Mouse (Mus musculus) heart, embryonic 13.5 days (tissue): ENCODE results near the gene Cacna1c. TPM values are rescaled to one million over a fixed set of nuclear protein-coding genes. Genes with fewer than 3 reads are reported as not detected.

Experiments used
- ATAC-seq: fragments of 200-750 bp; cut with Nextera tagmentation; 2 replicates; pipeline ENCODE4 v1.8.0; 2017; ENCODE audit warnings: moderate TSS enrichment; ENCODE audit not compliant: insufficient number of reproducible peaks, low FRiP score, low TSS enrichment; ENCODE audit errors: extremely low read depth
- H3K27ac ChIP-seq: fragments of 300-500 bp; sonication (generic); replicated peaks from 2 replicates; pipeline ENCODE4 v1.5.1; 2015; ENCODE audit warnings: moderate library complexity, mild to moderate bottlenecking, inconsistent platforms
- H3K27me3 ChIP-seq: fragments of 300-500 bp; sonication (generic); replicated peaks from 2 replicates; pipeline ENCODE4 v1.6.1; 2015; ENCODE audit warnings: mild to moderate bottlenecking, inconsistent platforms
- H3K36me3 ChIP-seq: fragments of 300-500 bp; sonication (generic); 2 replicates; pipeline ENCODE4 v1.6.1; 2015; ENCODE audit warnings: mild to moderate bottlenecking, inconsistent platforms
- H3K4me1 ChIP-seq: fragments of 300-500 bp; sonication (generic); 2 replicates; pipeline ENCODE4 v1.6.1; 2015; ENCODE audit warnings: inconsistent platforms
- H3K4me2 ChIP-seq: fragments of 300-500 bp; sonication (generic); 2 replicates; pipeline ENCODE4 v1.6.1; 2015; ENCODE audit warnings: inconsistent platforms, mild to moderate bottlenecking, moderate library complexity
- H3K4me3 ChIP-seq: fragments of 300-500 bp; sonication (generic); 2 replicates; pipeline ENCODE4 v1.5.1; 2015; ENCODE audit warnings: moderate library complexity, mild to moderate bottlenecking, inconsistent platforms
- H3K9ac ChIP-seq: fragments of 300-500 bp; sonication (generic); 2 replicates; pipeline ENCODE4 v1.6.1; 2015; ENCODE audit warnings: inconsistent platforms, mild to moderate bottlenecking, moderate library complexity
- H3K9me3 ChIP-seq: fragments of 300-500 bp; sonication (generic); 2 replicates; pipeline ENCODE4 v1.6.1; 2016; ENCODE audit warnings: inconsistent platforms
- WGBS: fragments of 180-500 bp; shearing (Covaris S2); methylation state at CpG from one replicate; pipeline ENCODE4 v1.1.7; 2015; ENCODE audit warnings: mixed read lengths; 5-methylcytosine and 5-hydroxymethylcytosine counted together
- polyA plus RNA-seq: library from polyadenylated mRNA; unstranded; fragments of >200 nt; fragmentation: Nextera tagmentation; extraction: Ambion mirVana; gene quantifications from 2 replicates; pipeline ENCODE4 v1.2.1, GENCODE M21; 2015

Gene Cacna1c
- polyA plus RNA-seq, 1 experiment from 2014 or later: 41.8 TPM

GRCm38 (mm10) chr6:118956234-118956633 lies 240.0 kb downstream of the Cacna1c start:
- 73% methylated on average over 4 of the region's 4 CpGs for WGBS
- no peak overlapping the region for H3K27ac ChIP-seq
- no peaks in the 10 kb centered on the region for H3K9me3 ChIP-seq
- H3K27me3 ChIP-seq: no peaks in the 10 kb centered on the region
- no peak overlapping the region for H3K4me3 ChIP-seq
- no peak overlapping the region for H3K4me2 ChIP-seq
- H3K9ac ChIP-seq: no peak overlapping the region
- no peaks in the 10 kb centered on the region for H3K36me3 ChIP-seq
- ATAC-seq: no peak
- peaks cover 71% of the 10 kb centered on the region for H3K4me1 ChIP-seq

GRCm38 (mm10) chr6:118955777-118956176 lies 240.4 kb downstream of the Cacna1c start:
- H3K27ac ChIP-seq: no peak overlapping the region
- H3K4me2 ChIP-seq: no peak overlapping the region
- no peak overlapping the region for H3K4me3 ChIP-seq
- H3K4me1 ChIP-seq: peaks cover 76% of the 10 kb centered on the region
- H3K9ac ChIP-seq: no peak overlapping the region
- ATAC-seq: no peak
- H3K9me3 ChIP-seq: no peaks in the 10 kb centered on the region
- no peaks in the 10 kb centered on the region for H3K27me3 ChIP-seq
- no peaks in the 10 kb centered on the region for H3K36me3 ChIP-seq

GRCm38 (mm10) chr6:118954988-118955554 lies 241.1 kb downstream of the Cacna1c start:
- H3K4me2 ChIP-seq: no peak overlapping the region

GRCm38 (mm10) chr6:118952377-118952776 lies 243.8 kb downstream of the Cacna1c start:
- Histone ChIP-seq H3K9ac (no peak overlapping the region), H3K4me3 (no peak overlapping the region), H3K36me3 (no peaks in the 10 kb centered on the region), H3K4me1 (peaks cover 81% of the 10 kb centered on the region), H3K27ac (no peak overlapping the region), H3K4me2 (no peak overlapping the region), H3K9me3 (no peaks in the 10 kb centered on the region), H3K27me3 (no peaks in the 10 kb centered on the region)
- ATAC-seq: no peak
- WGBS: 76% methylated on average over 9 of the region's 9 CpGs

More at GRCm38 (mm10) chr6:118954988-118955554, 241.1 kb downstream of the Cacna1c start:
- Histone ChIP-seq H3K4me1 (peaks cover 79% of the 10 kb centered on the region), H3K36me3 (no peaks in the 10 kb centered on the region), H3K9me3 (no peaks in the 10 kb centered on the region), H3K4me3 (no peak overlapping the region), H3K27me3 (no peaks in the 10 kb centered on the region), H3K27ac (no peak overlapping the region), H3K9ac (no peak overlapping the region)
- WGBS: 74% methylated on average over 7 of the region's 7 CpGs
- ATAC-seq: no peak

GRCm38 (mm10) chr6:118950190-118950589 lies 246.0 kb downstream of the Cacna1c start:
- no peaks in the 10 kb centered on the region for H3K27me3 ChIP-seq
- WGBS: 45% methylated on average over 13 of the region's 13 CpGs
- no peaks in the 10 kb centered on the region for H3K9me3 ChIP-seq
- H3K4me3 ChIP-seq: no peak overlapping the region
- peaks cover 77% of the 10 kb centered on the region for H3K4me1 ChIP-seq
- no peak overlapping the region for H3K27ac ChIP-seq
- no peak overlapping the region for H3K4me2 ChIP-seq
- no peaks in the 10 kb centered on the region for H3K36me3 ChIP-seq
- H3K9ac ChIP-seq: no peak overlapping the region
- ATAC-seq: no peak

GRCm38 (mm10) chr6:118947286-118947685 lies 248.9 kb downstream of the Cacna1c start:
- H3K9me3 ChIP-seq: no peaks in the 10 kb centered on the region
- no peaks in the 10 kb centered on the region for H3K36me3 ChIP-seq
- H3K27me3 ChIP-seq: no peaks in the 10 kb centered on the region
- no peak overlapping the region for H3K4me3 ChIP-seq
- H3K4me1 ChIP-seq: peaks cover 80% of the 10 kb centered on the region
- ATAC-seq: no peak
- H3K27ac ChIP-seq: no peak overlapping the region; the same call in 1 of the 2 replicates
- H3K4me2 ChIP-seq: no peak overlapping the region
- no peak overlapping the region for H3K9ac ChIP-seq
- WGBS: 69% methylated on average over 8 of the region's 8 CpGs

- H3K36me3 ChIP-seq: no peaks in the 10 kb centered on the region
- H3K4me1 ChIP-seq: peaks cover 86% of the 10 kb centered on the region
- ATAC-seq: no peak
- H3K9me3 ChIP-seq: no peaks in the 10 kb centered on the region
- H3K4me2 ChIP-seq: no peak overlapping the region
- no peak overlapping the region for H3K4me3 ChIP-seq
- no peak overlapping the region for H3K27ac ChIP-seq
- 61% methylated on average over 6 of the region's 6 CpGs for WGBS
- H3K27me3 ChIP-seq: no peaks in the 10 kb centered on the region
- no peak overlapping the region for H3K9ac ChIP-seq
Measured at GRCm38 (mm10) chr6:118946660-118947059, 249.6 kb downstream of the Cacna1c start.

GRCm38 (mm10) chr6:118944093-118944492 lies 252.1 kb downstream of the Cacna1c start:
- ATAC-seq: no peak

GRCm38 (mm10) chr6:118941816-118942215 lies 254.4 kb downstream of the Cacna1c start:
- no peaks in the 10 kb centered on the region for H3K36me3 ChIP-seq
- H3K9ac ChIP-seq: no peak overlapping the region
- no peak overlapping the region for H3K4me3 ChIP-seq
- H3K27ac ChIP-seq: no peak overlapping the region
- H3K9me3 ChIP-seq: no peaks in the 10 kb centered on the region
- H3K4me1 ChIP-seq: peaks cover 81% of the 10 kb centered on the region
- no peak overlapping the region for H3K4me2 ChIP-seq
- no peaks in the 10 kb centered on the region for H3K27me3 ChIP-seq
- WGBS: 66% methylated on average over 4 of the region's 4 CpGs
- no peak for ATAC-seq

More at GRCm38 (mm10) chr6:118944093-118944492, 252.1 kb downstream of the Cacna1c start:
- no peak overlapping the region for H3K4me3 ChIP-seq
- H3K27ac ChIP-seq: no peak overlapping the region
- H3K9ac ChIP-seq: no peak overlapping the region
- no peaks in the 10 kb centered on the region for H3K27me3 ChIP-seq
- H3K36me3 ChIP-seq: no peaks in the 10 kb centered on the region
- H3K9me3 ChIP-seq: no peaks in the 10 kb centered on the region
- H3K4me2 ChIP-seq: no peak overlapping the region
- 83% methylated on average over 4 of the region's 4 CpGs for WGBS
- peaks cover 81% of the 10 kb centered on the region for H3K4me1 ChIP-seq

- Histone ChIP-seq H3K9ac (no peak overlapping the region), H3K4me3 (no peak overlapping the region), H3K36me3 (no peaks in the 10 kb centered on the region), H3K4me1 (peaks cover 85% of the 10 kb centered on the region), H3K27ac (no peak overlapping the region), H3K9me3 (no peaks in the 10 kb centered on the region), H3K27me3 (no peaks in the 10 kb centered on the region), H3K4me2 (no peak overlapping the region)
- ATAC-seq: no peak
- 73% methylated on average over 3 of the region's 3 CpGs for WGBS
Measured at GRCm38 (mm10) chr6:118941036-118941435, 255.2 kb downstream of the Cacna1c start.

GRCm38 (mm10) chr6:118939626-118940025 lies 256.6 kb downstream of the Cacna1c start:
- peaks cover 91% of the 10 kb centered on the region for H3K4me1 ChIP-seq
- no peak for ATAC-seq

GRCm38 (mm10) chr6:118938386-118939096 lies 257.7 kb downstream of the Cacna1c start:
- ATAC-seq: no peak
- Histone ChIP-seq H3K9me3 (no peaks in the 10 kb centered on the region), H3K36me3 (no peaks in the 10 kb centered on the region), H3K27ac (no peak overlapping the region), H3K4me1 (peaks cover 86% of the 10 kb centered on the region), H3K27me3 (no peaks in the 10 kb centered on the region), H3K4me3 (no peak overlapping the region), H3K4me2 (no peak overlapping the region), H3K9ac (no peak overlapping the region)
- WGBS: 81% methylated on average over 13 of the region's 13 CpGs

More at GRCm38 (mm10) chr6:118939626-118940025, 256.6 kb downstream of the Cacna1c start:
- H3K9ac ChIP-seq: no peak overlapping the region
- H3K27me3 ChIP-seq: no peaks in the 10 kb centered on the region
- no peaks in the 10 kb centered on the region for H3K9me3 ChIP-seq
- no peaks in the 10 kb centered on the region for H3K36me3 ChIP-seq
- no peak overlapping the region for H3K27ac ChIP-seq
- 82% methylated on average over 8 of the region's 8 CpGs for WGBS
- no peak overlapping the region for H3K4me2 ChIP-seq
- H3K4me3 ChIP-seq: no peak overlapping the region
